Mouse (Mus musculus) erythroblast, embryonic 14.5 days (primary cell): ENCODE data around the gene Ptpre.

Source experiments
- GATA1 ChIP-seq: IDR thresholded peaks from 2 replicates; pipeline ENCODE4 v1.6.1; 2012; ENCODE audit warnings: low read length, inconsistent platforms, mixed read lengths
- TAL1 ChIP-seq: IDR thresholded peaks from 3 replicates; pipeline ENCODE4 v1.6.1; 2012; ENCODE audit warnings: low read length, inconsistent platforms, mixed read lengths

DNA sequence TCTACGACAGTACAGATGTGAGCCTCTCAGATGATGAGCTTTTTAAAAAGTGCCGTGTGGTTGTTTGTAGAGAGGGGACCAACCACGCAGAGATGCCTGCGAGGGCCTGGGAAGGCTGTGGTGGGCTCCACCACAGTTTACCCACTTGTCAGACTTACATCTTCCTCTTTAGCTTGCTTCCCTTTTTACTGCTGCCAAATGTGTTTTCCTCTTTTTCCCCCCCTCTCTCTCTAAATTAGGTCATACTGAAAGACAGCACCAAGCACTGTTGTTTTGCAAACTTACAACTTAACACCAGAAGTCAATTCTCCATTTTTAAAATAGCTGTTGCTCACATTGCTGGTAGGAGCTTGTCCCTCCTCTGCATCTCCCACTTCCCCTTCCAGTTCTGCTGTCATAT lies 117.8 kb downstream of the Ptpre start:
- TF ChIP-seq TAL1 (no peak), GATA1 (no peak)
